Mouse (Mus musculus): Measurements from ENCODE around the gene Ptprg. TPM values are rescaled to one million over a fixed set of nuclear protein-coding genes. Genes with fewer than 3 reads are reported as not detected.

Ptprg gene
- total RNA-seq, 2 experiments from 2014 or later, result 85.9 to 111 TPM

DNA sequence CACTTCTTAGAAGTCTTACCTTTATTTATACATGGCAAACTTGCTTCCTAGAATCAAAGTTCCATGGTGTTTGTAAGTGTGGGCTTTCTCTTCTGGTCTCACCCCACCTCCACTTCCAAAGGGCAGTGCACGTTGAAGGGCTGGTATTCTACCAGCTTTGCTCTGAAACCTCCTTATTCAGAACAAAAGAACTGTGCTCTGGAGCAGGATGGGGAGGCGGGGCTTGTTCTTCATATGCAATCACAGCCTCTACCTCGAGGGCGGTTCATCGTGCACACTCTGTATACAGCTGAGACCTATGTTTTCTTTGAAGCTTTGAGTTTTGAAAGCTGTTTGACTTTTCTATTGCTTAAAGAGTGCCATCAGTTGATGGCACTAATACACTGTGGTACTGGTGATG is 412.5 kb downstream of the Ptprg start:
- intact Hi-C loops (cut with DNase I), result no loop called here
- H3K27ac ChIP-seq, result no peak overlapping the region
- H3K4me3 ChIP-seq, result no peak overlapping the region
- no peak for TF ChIP-seq CTCF (IDR thresholded peaks at IDR 0.05)
- DNase-seq (ENCODE audit: extremely low spot score in 1 of 2, low spot score in 2 of 2), result no peak

DNA sequence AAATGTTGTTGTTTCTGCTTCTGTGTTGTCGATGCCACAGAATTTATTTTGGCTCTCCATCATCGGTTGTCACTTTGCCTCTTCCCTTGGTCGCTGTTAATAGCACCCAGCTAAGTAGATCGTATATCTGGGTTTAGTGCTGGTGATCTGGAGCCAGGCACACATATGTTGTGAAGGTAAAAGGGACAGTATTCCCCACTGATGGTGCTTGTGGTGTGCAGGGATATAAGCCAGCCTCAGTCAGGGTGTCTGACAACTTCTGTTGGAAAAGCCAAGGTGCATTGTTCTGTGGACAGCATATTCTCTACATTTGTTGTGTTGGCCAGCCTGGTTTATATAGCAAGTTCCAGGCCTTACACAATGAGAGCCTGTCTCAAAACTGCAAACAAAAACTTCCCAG is 428.4 kb downstream of the Ptprg start:
- Histone ChIP-seq H3K27ac (no peak overlapping the region), H3K4me3 (no peak overlapping the region)
- intact Hi-C loops (cut with DNase I), result no loop called here
- no peak for DNase-seq (ENCODE audit: extremely low spot score in 1 of 2, low spot score in 2 of 2)
- no peak for TF ChIP-seq CTCF (IDR thresholded peaks at IDR 0.05)

DNA sequence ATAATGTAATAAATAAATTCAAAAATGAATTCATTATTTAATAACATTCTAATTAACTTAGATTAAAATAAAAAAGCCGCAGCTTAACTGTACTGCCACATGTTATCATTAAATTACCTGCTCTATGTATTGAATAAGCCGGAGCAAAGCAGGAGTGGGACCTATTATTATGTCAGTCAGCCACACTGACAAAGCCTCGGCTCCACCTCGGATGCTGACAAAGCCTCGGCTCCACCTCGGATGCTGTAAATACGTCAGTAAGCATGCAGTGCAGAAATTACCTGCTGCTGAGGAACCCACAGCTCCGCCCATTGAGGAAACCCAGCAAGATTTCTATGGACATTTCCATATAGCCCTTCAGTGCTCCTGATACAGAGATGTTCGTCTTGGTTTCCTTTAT is 429.7 kb downstream of the Ptprg start:
- no peak for TF ChIP-seq CTCF (IDR thresholded peaks at IDR 0.05)
- intact Hi-C loops (cut with DNase I), result no loop called here
- Histone ChIP-seq H3K4me3 (no peak overlapping the region), H3K27ac (no peak overlapping the region)
- DNase-seq (ENCODE audit: extremely low spot score in 1 of 2, low spot score in 2 of 2), result no peak

DNA sequence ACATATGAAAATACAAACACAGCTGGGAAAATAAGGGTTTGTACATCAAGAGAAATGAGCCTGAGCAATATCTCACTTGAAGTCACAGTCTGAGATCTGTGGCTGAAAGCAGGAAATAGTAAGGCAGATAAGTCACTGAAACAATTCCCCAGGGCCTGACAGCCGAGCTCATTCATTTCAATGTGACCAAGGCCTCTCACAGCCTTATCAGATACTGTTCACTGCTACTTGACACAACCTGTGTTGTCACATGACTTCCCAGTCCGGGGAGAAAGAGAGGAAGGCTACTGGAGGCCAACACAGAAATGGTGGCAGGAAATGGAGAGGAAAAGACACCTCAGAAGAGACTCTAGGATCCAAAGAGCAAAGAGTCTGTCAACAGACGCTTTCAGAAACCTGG is 430.8 kb downstream of the Ptprg start:
- Histone ChIP-seq H3K4me3 (no peak overlapping the region), H3K27ac (no peak overlapping the region)
- intact Hi-C loops (cut with DNase I), result no loop called here
- no peak for DNase-seq (ENCODE audit: extremely low spot score in 1 of 2, low spot score in 2 of 2)
- TF ChIP-seq CTCF (IDR thresholded peaks at IDR 0.05), result no peak

DNA sequence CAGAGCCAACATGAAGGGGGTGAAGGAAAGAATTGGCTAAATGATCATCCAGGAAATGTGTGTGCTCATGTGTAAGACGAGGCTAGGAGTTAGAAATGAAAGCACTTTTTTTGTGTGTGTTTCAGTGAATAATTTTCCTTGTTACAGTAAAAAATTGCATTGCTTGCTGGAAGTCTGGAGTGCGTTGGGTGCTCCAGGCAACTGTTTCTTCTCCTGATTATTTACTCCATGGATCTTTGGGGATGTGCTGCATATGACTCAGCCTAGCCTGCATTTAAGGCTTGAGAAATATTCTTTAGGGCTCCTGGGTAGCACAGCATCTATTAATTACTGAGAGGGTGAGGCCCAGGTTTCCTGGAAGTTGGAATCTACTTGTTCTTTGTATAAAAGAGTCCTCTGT is 435.6 kb downstream of the Ptprg start:
- H3K27ac ChIP-seq, result 0 out of 2 replicates have a peak overlapping the region, but pooled peaks have one; percentile 8
- H3K4me3 ChIP-seq, result no peak overlapping the region
- intact Hi-C loops (cut with DNase I), result no loop called here
- no peak for DNase-seq (ENCODE audit: extremely low spot score in 1 of 2, low spot score in 2 of 2)
- no peak for TF ChIP-seq CTCF (IDR thresholded peaks at IDR 0.05)

DNA sequence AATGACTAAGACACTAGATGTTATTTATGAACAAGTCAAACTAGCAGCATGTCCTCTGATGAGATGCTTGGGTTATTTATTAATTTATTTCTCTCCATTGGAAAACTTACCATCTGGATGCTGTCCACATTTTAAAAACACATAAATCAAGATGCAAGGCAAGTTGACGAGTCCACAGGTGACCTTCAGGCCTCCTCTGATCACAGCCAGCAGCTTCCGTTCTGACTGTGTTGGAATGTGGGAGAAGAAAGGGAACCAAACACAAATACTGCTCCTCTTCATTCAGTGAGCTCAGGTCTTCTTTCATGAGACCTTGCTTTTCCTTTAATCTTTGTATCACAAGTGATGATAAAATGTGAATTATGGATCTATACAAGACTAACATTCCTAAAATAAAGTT is 437.8 kb downstream of the Ptprg start:
- no peak overlapping the region for H3K4me3 ChIP-seq
- intact Hi-C loops (cut with DNase I), result no loop called here
- no peak for DNase-seq (ENCODE audit: extremely low spot score in 1 of 2, low spot score in 2 of 2)
- no peak for TF ChIP-seq CTCF (IDR thresholded peaks at IDR 0.05)
- no peak overlapping the region for H3K27ac ChIP-seq

DNA sequence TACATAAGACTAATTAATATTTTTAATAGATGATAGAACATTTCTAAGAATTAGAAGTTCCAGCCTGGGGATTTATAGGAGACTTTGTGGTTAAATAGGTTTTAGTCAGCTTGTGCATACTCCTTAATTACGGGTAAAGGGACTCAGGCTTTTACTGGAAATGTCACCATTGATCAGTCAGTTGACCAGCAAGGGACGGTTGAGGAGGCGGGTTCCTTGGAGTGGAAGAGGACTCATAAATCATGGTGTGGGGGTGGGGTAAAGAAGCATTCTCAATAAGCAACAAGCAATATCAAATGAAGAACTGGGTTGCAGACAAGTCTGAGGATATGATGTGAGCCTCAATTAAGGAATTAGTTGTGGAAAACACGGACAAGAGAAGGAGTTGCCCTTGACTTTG is 438.8 kb downstream of the Ptprg start:
- no peak for TF ChIP-seq CTCF (IDR thresholded peaks at IDR 0.05)
- no peak overlapping the region for H3K27ac ChIP-seq
- intact Hi-C loops (cut with DNase I), result no loop called here
- no peak overlapping the region for H3K4me3 ChIP-seq
- DNase-seq (ENCODE audit: extremely low spot score in 1 of 2, low spot score in 2 of 2), result no peak

DNA sequence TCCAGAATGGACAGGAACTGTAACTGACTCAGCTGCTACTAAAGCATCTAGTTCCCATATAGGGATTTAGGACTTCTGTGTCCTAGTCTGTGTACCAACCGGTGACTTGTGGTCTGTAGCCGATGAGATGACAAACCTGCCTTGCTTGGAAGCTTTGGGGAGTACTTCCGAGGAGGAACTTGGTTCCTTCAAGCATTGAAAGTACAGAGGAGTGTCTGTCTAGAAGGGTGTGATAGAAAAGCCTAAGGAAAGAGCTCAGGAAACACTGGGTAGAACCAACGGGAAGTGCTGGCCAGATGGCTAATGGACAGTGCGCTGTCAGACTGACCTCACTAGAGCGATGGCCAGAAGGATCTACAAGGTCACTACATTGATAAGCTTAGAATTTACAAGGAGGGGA is 439.2 kb downstream of the Ptprg start:
- no peak overlapping the region for H3K4me3 ChIP-seq
- no peak for DNase-seq (ENCODE audit: extremely low spot score in 1 of 2, low spot score in 2 of 2)
- intact Hi-C loops (cut with DNase I), result no loop called here
- no peak overlapping the region for H3K27ac ChIP-seq
- TF ChIP-seq CTCF (IDR thresholded peaks at IDR 0.05), result no peak

DNA sequence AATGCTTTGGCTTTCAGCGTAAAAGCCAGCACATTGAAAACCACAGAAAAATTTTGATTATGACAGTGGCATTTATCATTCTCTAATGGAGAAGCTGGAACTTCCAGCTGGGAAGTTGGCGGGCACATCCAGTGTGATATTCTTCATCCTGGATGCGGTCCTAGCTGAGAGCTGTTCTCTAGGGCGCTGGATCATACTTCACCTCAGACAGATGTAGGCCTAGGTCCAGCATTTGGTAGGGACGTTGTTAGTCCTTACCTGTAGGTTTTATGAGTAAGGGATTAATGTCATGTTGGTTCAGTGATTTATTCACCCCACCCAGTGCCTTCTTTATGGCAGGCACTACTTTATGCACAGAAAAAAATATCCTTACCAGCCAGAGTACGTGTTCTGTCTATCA is 444.2 kb downstream of the Ptprg start:
- TF ChIP-seq CTCF (IDR thresholded peaks at IDR 0.05), result no peak
- Histone ChIP-seq H3K4me3 (no peak overlapping the region), H3K27ac (no peak overlapping the region)
- intact Hi-C loops (cut with DNase I), result no loop called here
- DNase-seq (ENCODE audit: extremely low spot score in 1 of 2, low spot score in 2 of 2), result no peak

DNA sequence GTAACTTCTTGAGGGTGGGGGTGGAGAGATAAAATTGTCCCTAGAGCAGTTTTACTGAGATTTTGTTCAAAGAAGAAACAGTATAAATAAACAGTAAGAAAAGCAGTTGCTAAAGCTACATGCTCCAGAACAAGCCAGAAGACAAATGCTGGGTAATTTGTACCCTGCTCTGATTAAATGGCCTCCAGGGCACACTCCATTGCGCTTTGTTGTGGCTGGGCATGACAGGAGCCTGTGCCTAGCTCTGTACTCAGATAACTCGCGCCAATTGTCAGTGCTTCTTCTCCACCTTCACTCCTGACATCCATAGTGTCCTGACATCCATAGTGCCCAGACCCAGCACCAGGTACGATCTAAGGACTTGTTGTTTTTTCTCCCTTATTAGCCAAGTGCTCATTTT is 445.1 kb downstream of the Ptprg start:
- Histone ChIP-seq H3K4me3 (no peak overlapping the region), H3K27ac (no peak overlapping the region)
- no peak for TF ChIP-seq CTCF (IDR thresholded peaks at IDR 0.05)
- intact Hi-C loops (cut with DNase I), result no loop called here
- no peak for DNase-seq (ENCODE audit: extremely low spot score in 1 of 2, low spot score in 2 of 2)

DNA sequence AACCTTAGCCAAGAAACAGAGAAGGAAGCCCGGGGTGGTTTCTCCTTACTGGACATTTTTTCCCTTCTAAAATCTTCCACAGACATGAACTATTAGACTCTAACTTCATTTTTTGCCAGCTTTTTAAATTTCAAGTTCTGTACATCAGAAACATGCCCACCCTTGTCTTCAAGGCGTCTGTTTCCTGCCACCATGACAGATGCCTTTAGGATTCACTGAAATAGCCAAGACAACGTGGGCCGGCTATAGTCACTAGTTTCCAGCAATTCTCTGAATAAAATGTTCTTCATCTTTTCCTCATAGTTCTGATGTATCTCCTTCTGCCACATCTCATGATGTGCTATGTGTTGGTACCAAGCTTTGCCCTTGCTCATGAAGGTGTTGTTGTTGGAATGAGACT is 450.7 kb downstream of the Ptprg start:
- no peak overlapping the region for H3K4me3 ChIP-seq
- peak overlapping the region; percentile 50 for H3K27ac ChIP-seq
- intact Hi-C loops (cut with DNase I), result loop anchor here (10.0 kb wide), 1 partner anchor 449 kb away; the partner anchor contains the start of gene Ptprg
- no peak for TF ChIP-seq CTCF (IDR thresholded peaks at IDR 0.05)
- DNase-seq (ENCODE audit: extremely low spot score in 1 of 2, low spot score in 2 of 2), result peak in 1 of 2 experiments; percentile 18

DNA sequence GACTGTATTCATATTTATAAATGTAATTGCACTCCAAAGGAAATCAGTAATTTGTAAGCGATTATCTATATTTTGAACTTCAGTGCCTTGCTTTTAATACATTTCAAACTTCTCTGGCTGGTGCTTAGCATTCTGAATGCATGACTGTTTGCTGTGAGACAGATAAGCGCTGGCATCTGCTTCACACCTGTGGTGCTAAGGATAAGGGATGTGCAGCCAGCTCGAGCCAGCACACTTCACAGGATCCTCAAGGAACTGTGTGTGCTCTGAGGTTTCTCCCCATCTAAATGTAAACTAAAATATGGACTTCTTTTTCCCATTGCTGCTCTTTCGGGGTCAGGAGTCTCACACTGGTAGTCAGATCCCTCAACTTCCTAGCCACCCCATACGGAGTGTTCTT is 458.4 kb downstream of the Ptprg start:
- DNase-seq (ENCODE audit: extremely low spot score in 1 of 2, low spot score in 2 of 2), result no peak
- no peak for TF ChIP-seq CTCF (IDR thresholded peaks at IDR 0.05)
- no peak overlapping the region for H3K27ac ChIP-seq
- no peak overlapping the region for H3K4me3 ChIP-seq
- intact Hi-C loops (cut with DNase I), result no loop called here

DNA sequence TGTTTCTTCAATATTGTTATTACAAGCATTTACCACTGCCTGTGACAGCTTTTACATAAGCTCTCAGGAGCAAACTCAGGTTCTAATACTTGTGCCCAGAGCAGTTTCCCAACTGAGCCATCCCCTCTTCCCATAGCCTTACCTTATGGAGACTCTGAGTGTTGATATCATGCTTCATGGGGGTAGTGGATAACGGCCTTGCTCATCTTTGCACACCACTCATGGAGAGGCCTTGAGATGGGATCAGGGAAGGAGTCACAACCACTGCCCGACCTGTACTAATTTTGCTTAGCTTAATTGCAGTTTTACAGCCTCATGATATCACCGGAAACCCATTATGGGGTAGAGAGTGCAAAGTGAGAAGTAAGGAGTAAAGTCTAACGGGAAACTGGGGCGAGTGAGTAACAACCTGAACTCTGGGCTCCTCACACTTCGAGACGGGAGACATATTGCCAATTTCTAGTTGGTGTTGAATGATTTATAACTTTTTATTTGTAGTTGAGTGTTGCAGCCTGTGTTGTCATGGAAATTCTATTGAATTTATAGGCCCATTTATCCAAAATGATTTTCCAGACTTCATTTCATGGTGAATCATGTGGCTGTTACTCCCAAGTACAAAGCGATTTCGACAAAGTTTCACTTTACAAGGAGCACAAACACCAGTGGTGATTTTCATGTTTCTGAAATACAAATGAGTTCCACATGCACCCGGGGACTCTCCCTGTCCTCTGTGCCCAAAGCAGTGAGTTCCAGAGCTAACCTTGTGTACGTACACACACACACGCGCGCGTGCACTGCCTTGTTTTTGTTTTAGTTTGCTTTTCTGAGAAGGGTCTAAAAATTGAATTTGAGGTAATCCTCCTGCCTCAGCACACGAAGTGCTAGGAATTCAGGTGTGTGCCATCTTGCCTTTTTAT is 472.7 kb downstream of the Ptprg start:
- DNase-seq (ENCODE audit: extremely low spot score in 1 of 2, low spot score in 2 of 2), result no peak
- H3K27ac ChIP-seq, result no peak overlapping the region
- intact Hi-C loops (cut with DNase I), result no loop called here
- no peak for TF ChIP-seq CTCF (IDR thresholded peaks at IDR 0.05)
- H3K4me3 ChIP-seq, result no peak overlapping the region
